Mouse (Mus musculus) CH12.LX (cell line): ENCODE measurements around the gene Lrguk.

ENCODE experiments used
- POLR2A ChIP-seq: IDR thresholded peaks from 2 replicates; pipeline ENCODE4 v1.6.1; 2011; ENCODE audit warnings: low read depth, mild to moderate bottlenecking, improper control_type of control experiment, low read length
- SMC3 ChIP-seq: IDR thresholded peaks from 2 replicates; pipeline ENCODE4 v1.6.1; 2011; ENCODE audit warnings: low read depth, low read length, improper control_type of control experiment

GRCm38 (mm10) chr6:34041589-34042280 is 12.5 kb downstream of the Lrguk start:
- TF ChIP-seq POLR2A (no peak), SMC3 (no peak)
